ENCODE assay signal across 29 mouse cellular contexts in the genomic region with DNA sequence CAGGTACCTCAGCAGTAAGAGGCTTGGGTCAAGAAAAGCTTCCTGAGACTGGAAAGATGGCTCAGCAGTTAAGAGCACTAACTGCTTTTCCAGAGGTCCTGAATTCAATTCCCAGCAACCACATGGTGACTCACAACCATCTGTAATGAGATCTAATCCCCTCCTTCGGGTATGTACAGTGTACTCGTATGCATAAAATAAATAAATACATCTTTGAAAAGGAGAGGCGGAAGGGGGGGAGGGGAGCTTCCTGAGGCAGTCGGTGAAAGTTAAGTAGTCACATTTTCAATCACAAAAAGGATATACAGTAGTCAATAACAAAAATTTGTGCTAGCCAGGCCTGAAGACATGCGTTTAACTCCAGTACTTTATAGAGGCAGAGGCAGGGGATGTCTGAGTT. TPM values are rescaled to one million over a fixed set of nuclear protein-coding genes. Genes with fewer than 3 reads are reported as not detected.
DNase-seq lines count a peak whose midpoint lies in the region; ATAC-seq and TF ChIP-seq lines count a peak whose summit lies in the region.
"Had no signal": no experiment of that assay in that cellular context is flagged by ENCODE, and none has a peak within 500 bp of the region (broad histone marks: within the 10 kb centered on the region; RNA-seq: fewer than 3 reads in every experiment).

No protein-coding gene starts in this region.

- H3K4me1 ChIP-seq in lung, postnatal 0 days (ENCODE audit: insufficient read depth, low read depth, low read length): peaks cover 3% of the 10 kb centered on the region; the same call in 1 of the 2 replicates
- H3K4me1 ChIP-seq in forebrain, embryonic 11.5 days (replicated peaks; ENCODE audit: control insufficient read depth, insufficient read depth, low read length): no peaks in the 10 kb centered on the region
- H3K4me1 ChIP-seq: forebrain, embryonic 13.5 days; hindbrain, embryonic 10.5 days had no signal

- no peak for TF ChIP-seq POLR2A in myocyte (IDR thresholded peaks at IDR 0.05; ENCODE audit: insufficient read length, low read depth)

- H3K4me3 ChIP-seq in lung, postnatal 0 days (ENCODE audit: low read depth, low read length): no peak overlapping the region
- no peak overlapping the region for H3K4me3 ChIP-seq in myocyte
- no peak overlapping the region for H3K4me3 ChIP-seq in forebrain, embryonic 11.5 days (ENCODE audit: low read depth, low read length)
- H3K4me3 ChIP-seq in layer of hippocampus, adult 2 months: no peak overlapping the region
- H3K4me3 ChIP-seq: embryonic facial prominence, embryonic 13.5 days; erythroblast, embryonic 14.5 days; forebrain, embryonic 13.5 days; heart, adult 2 months; hindbrain, embryonic 10.5 days; hindbrain, embryonic 13.5 days had no signal

- no peak overlapping the region for H3K27ac ChIP-seq in lung, postnatal 0 days (ENCODE audit: low read length)
- no peak overlapping the region for H3K27ac ChIP-seq in forebrain, embryonic 11.5 days (ENCODE audit: low read depth, low read length)
- no peak overlapping the region for H3K27ac ChIP-seq in layer of hippocampus, adult 2 months
- H3K27ac ChIP-seq: embryonic facial prominence, embryonic 13.5 days; forebrain, embryonic 13.5 days; heart, adult 2 months; hindbrain, embryonic 10.5 days; hindbrain, embryonic 13.5 days had no signal

- no peak for TF ChIP-seq EP300 in lung, postnatal 0 days (IDR thresholded peaks at IDR 0.05)

- H3K27me3 ChIP-seq in lung, postnatal 0 days (replicated peaks; ENCODE audit: insufficient read depth, low read length): no peaks in the 10 kb centered on the region
- H3K27me3 ChIP-seq in myocyte (ENCODE audit: control insufficient read depth, insufficient read depth, insufficient read length): no peaks in the 10 kb centered on the region
- no peaks in the 10 kb centered on the region for H3K27me3 ChIP-seq in forebrain, embryonic 11.5 days (ENCODE audit: control insufficient read depth, insufficient read depth, low read length)
- H3K27me3 ChIP-seq: embryonic facial prominence, embryonic 13.5 days; forebrain, embryonic 13.5 days; hindbrain, embryonic 13.5 days had no signal

- peaks cover 6% of the 10 kb centered on the region; the same call in 1 of the 2 replicates for H3K36me3 ChIP-seq in lung, postnatal 0 days (ENCODE audit: insufficient read depth, low read length)
- peaks cover 9% of the 10 kb centered on the region for H3K36me3 ChIP-seq in myocyte (ENCODE audit: control insufficient read depth, insufficient read depth)
- H3K36me3 ChIP-seq in forebrain, embryonic 11.5 days (ENCODE audit: control insufficient read depth, insufficient read depth, low read length): peaks cover 2% of the 10 kb centered on the region; the same call in 1 of the 2 replicates

- TF ChIP-seq CTCF in lung, postnatal 0 days (IDR thresholded peaks at IDR 0.05): no peak
- no peak for TF ChIP-seq CTCF in layer of hippocampus, adult 2 months (conservative IDR thresholded peaks at IDR 0.05)

- H3K79me2 ChIP-seq in myocyte (ENCODE audit: control insufficient read depth, insufficient read depth): peaks cover 100% of the 10 kb centered on the region

- H3ac ChIP-seq in myocyte (ENCODE audit: control insufficient read depth, insufficient read length): no peak overlapping the region

- no peak for ATAC-seq in lung, postnatal 0 days
- ATAC-seq in forebrain, embryonic 11.5 days (replicated peaks; ENCODE audit: low FRiP score): no peak
- ATAC-seq: activated CD4-positive, CD25-positive, alpha-beta regulatory T cell, adult 4 months; forebrain, embryonic 13.5 days; forebrain, embryonic 16.5 days; hindbrain, embryonic 16.5 days; intestine, postnatal 0 days had no signal

- peak; percentile 22 for DNase-seq in lung, postnatal 36 days
- no peak for DNase-seq in lung, postnatal 0 days (ENCODE audit: low spot score)
- peak; percentile 24 for DNase-seq in CD4-positive helper T cell, adult 2 months (ENCODE audit: low read depth, low spot score)
- DNase-seq in NIH3T3 (ENCODE audit: low read depth): peak; percentile 39
- DNase-seq in cerebellum, postnatal 25 days: no peak
- DNase-seq in forebrain, embryonic 11.5 days (ENCODE audit: low spot score): no peak
- DNase-seq in layer of hippocampus, adult 2 months (ENCODE audit: low spot score in 2 of 2): no peak
- DNase-seq: adrenal gland, adult 8-10 months; adrenal gland, postnatal 25 days; cerebellum, adult 11-12 months; cerebellum, adult 8-10 months; cerebellum, postnatal 10 days; gastrocnemius, postnatal 10 days; gastrocnemius, postnatal 36 days; heart, adult 2 months; heart, postnatal 36 days had no signal

- H3K9ac ChIP-seq in lung, postnatal 0 days (replicated peaks; ENCODE audit: low read depth): no peak overlapping the region
- H3K9ac ChIP-seq in forebrain, embryonic 11.5 days (ENCODE audit: low read length): no peak overlapping the region
- H3K9ac ChIP-seq: embryonic facial prominence, embryonic 13.5 days; forebrain, embryonic 13.5 days; hindbrain, embryonic 13.5 days had no signal

- WGBS in lung, postnatal 0 days: 32% methylated on average over 5 of the region's 5 CpGs
- 87% methylated on average over 5 of the region's 5 CpGs for WGBS in forebrain, embryonic 11.5 days

- H3K4me2 ChIP-seq in lung, postnatal 0 days (replicated peaks; ENCODE audit: low read depth, low read length): no peak overlapping the region
- H3K4me2 ChIP-seq in myocyte (ENCODE audit: low read depth): peak overlapping the region; percentile 60
- H3K4me2 ChIP-seq in forebrain, embryonic 11.5 days (ENCODE audit: low read depth, low read length, severe bottlenecking): no peak overlapping the region
- H3K4me2 ChIP-seq: embryonic facial prominence, embryonic 13.5 days; forebrain, embryonic 13.5 days; heart, embryonic 11.5 days; hindbrain, embryonic 13.5 days had no signal

- no peaks in the 10 kb centered on the region for H3K9me3 ChIP-seq in lung, postnatal 0 days (ENCODE audit: low read length)
- H3K9me3 ChIP-seq in forebrain, embryonic 11.5 days (ENCODE audit: control insufficient read depth, low read length): no peaks in the 10 kb centered on the region
- H3K9me3 ChIP-seq: embryonic facial prominence, embryonic 13.5 days; forebrain, embryonic 13.5 days; hindbrain, embryonic 10.5 days; hindbrain, embryonic 13.5 days had no signal

TF ChIP-seq in myocyte, 11 proteins besides CTCF, POLR2A, EP300 and RAD21:
- no peak for TF ChIP-seq MYOD1 (IDR thresholded peaks at IDR 0.05; ENCODE audit: control insufficient read depth in 1 of 3, insufficient read length in 2 of 3, low read depth in 2 of 3)
- TF ChIP-seq REST (IDR thresholded peaks at IDR 0.05; ENCODE audit: insufficient read depth, insufficient read length): no peak
- no peak for TF ChIP-seq POLR2AphosphoS2 (IDR thresholded peaks at IDR 0.05; ENCODE audit: insufficient read length, low read depth)
- TF ChIP-seq SRF (IDR thresholded peaks at IDR 0.05; ENCODE audit: control insufficient read depth, insufficient read length, low read depth): no peak
- no peak for TF ChIP-seq TCF3 (IDR thresholded peaks at IDR 0.05; ENCODE audit: insufficient read length, low read depth)
- TF ChIP-seq MYOG (IDR thresholded peaks at IDR 0.05; ENCODE audit: control insufficient read depth in 1 of 3, insufficient read depth in 1 of 3, insufficient read length in 2 of 3, low read depth in 2 of 3): no peak
- TF ChIP-seq CEBPB (IDR thresholded peaks at IDR 0.05; ENCODE audit: insufficient read depth, poor library complexity, severe bottlenecking): no peak
- no peak for TF ChIP-seq E2F4 (IDR thresholded peaks at IDR 0.05; ENCODE audit: insufficient read depth)
- TF ChIP-seq TCF12 (IDR thresholded peaks at IDR 0.05; ENCODE audit: insufficient read depth, poor library complexity, severe bottlenecking): no peak
- no peak for TF ChIP-seq MAX (IDR thresholded peaks at IDR 0.05; ENCODE audit: low read depth)

RNA-seq across cellular contexts. Expression of gene Brd4, which starts 38.4 kb away (rescaled TPM):
- polyA plus RNA-seq in lung, postnatal 0 days (2015; fragmentation: Nextera tagmentation; extraction: Ambion mirVana): 33.3 and 37.3 TPM in 2 replicates
- 54.3 TPM for polyA plus RNA-seq in myocyte (2012; fragmentation: generic; extraction: Trizol)
- 130 and 143 TPM in 2 replicates for polyA plus RNA-seq in forebrain, embryonic 11.5 days (2014; fragmentation: Nextera tagmentation; extraction: Ambion mirVana)
- 100 to 1,000 TPM; 103 to 121 TPM for total RNA-seq in layer of hippocampus, adult 2 months (2021)

RNA-seq across cellular contexts. Expression of gene Ephx3, which starts 56.8 kb away (rescaled TPM):
- polyA plus RNA-seq in lung, postnatal 0 days (2015; fragmentation: Nextera tagmentation; extraction: Ambion mirVana): 0.23 and 0.36 TPM in 2 replicates
- 0.12 TPM for polyA plus RNA-seq in myocyte (2012; fragmentation: generic; extraction: Trizol)
- 0.13 and 0.23 TPM in 2 replicates for polyA plus RNA-seq in forebrain, embryonic 11.5 days (2014; fragmentation: Nextera tagmentation; extraction: Ambion mirVana)
- total RNA-seq in layer of hippocampus, adult 2 months (2021): under 1 TPM; 0.42 to 0.44 TPM
- total RNA-seq: adrenal gland, postnatal 25 days; granulocyte monocyte progenitor cell, adult 5-6 weeks had no signal
- polyA plus RNA-seq: activated CD4-positive, CD25-positive, alpha-beta regulatory T cell, adult 4 months; erythroblast, embryonic 14.5 days; forebrain, embryonic 16.5 days; heart, embryonic 11.5 days; intestine, embryonic 14.5 days; intestine, postnatal 0 days had no signal

Comparison
In these comparisons a context has a peak if more than half of its experiments do, and no peak if none do; other contexts are left out.
1. DNase-seq: peak in lung, postnatal 36 days (single experiment), CD4-positive helper T cell, adult 2 months (single experiment) and NIH3T3 (single experiment); none in lung, postnatal 0 days (single experiment), cerebellum, postnatal 25 days (0 of 2), forebrain, embryonic 11.5 days (single experiment) and layer of hippocampus, adult 2 months (0 of 2).